Mouse (Mus musculus): ENCODE results near the gene Col4a3. TPM values are rescaled to one million over a fixed set of nuclear protein-coding genes. Genes with fewer than 3 reads are reported as not detected.
A peak's percentile ranks its signal among the peaks of the same experiment; 100 is the strongest.

Col4a3 gene
- total RNA-seq (2021) = 1 to 10 TPM in 1 of 2 experiments, under 1 TPM in 1; 0.67 to 1.2 TPM
- long read RNA-seq, experiment 1 = 0 reads
- long read RNA-seq, experiment 2 = 0 reads

DNA sequence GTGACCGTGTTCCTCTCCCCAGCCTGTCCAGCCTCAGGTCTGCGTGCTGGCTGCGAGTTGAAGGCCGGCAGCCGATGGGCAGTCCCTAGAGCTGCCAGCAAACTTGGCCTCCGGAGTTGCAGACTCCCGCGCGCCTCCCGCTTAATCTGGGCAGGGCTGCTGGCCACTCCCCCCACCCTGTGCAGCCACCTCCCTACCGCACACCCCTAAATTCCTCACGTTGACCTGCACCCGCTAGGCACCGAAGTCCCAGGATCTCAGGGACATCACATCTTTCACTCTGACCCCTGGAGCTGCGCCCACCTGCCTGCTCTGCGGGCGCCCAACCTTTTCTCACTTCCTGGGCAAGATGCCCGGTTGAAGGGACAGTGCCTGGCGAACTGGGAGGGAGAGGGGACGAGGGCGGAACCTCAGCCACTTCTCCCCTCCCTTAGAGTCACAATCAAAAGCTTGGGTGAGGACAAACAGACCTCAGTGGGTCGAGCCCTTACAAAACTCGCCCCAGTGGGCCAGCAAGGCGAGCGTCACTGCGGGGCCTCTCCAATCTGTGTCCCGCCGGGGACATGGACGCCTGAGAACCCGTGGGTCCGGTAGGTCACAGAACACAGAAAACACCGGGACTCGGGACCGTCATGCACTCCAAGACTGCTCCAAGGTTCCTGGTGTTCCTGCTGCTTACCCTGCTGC is at the start of gene Col4a3, which contains the start of gene Col4a4:
Gene Col4a3, plus strand, starts transcription at position 209 of the 687 bp plus-strand sequence.
Gene Col4a4, minus strand, starts transcription at position 137 of the 687 bp plus-strand sequence.
- no peak for TF ChIP-seq CTCF (IDR thresholded peaks at IDR 0.05)
- DNase-seq = peak; percentile 71
- intact Hi-C loops (cut with DNase I) = no loop called here
- H3K27ac ChIP-seq = peak within 1 kb of the TSS; percentile 72
- H3K4me3 ChIP-seq = peak within 1 kb of the TSS; percentile 72

DNA sequence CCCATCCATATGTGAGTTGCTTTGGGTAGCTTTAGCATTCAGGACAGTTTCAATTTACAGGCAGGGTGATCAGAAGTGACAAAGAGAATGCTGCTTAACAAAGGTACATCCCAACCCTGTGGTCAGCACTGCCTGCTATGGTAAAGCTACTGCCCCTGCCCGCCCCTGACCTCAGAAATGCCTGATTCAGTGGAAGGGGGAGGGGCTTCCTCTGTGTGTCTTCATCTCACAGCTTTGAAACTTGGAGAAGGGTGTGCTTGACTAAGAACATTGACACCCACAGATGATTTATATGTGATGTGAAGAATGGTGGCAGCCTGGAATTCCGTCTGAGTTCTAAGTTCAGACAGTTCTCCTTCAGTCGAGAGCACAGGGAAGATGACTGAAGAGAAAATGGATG is 48.9 kb upstream of the Col4a3 start:
- intact Hi-C loops (cut with DNase I) = no loop called here
- no peak for DNase-seq
- Histone ChIP-seq H3K27ac (no peak overlapping the region), H3K4me3 (no peak overlapping the region)
- no peak for TF ChIP-seq CTCF (IDR thresholded peaks at IDR 0.05)

GRCm38 (mm10) chr1:82540056-82540455 is 46.7 kb upstream of the Col4a3 start:
- intact Hi-C loops (cut with DNase I) = no loop called here
- DNase-seq = no peak
- Histone ChIP-seq H3K4me3 (no peak overlapping the region), H3K27ac (no peak overlapping the region)
- no peak for TF ChIP-seq CTCF (IDR thresholded peaks at IDR 0.05)

GRCm38 (mm10) chr1:82543934-82544333 is 42.8 kb upstream of the Col4a3 start:
- Histone ChIP-seq H3K4me3 (no peak overlapping the region), H3K27ac (no peak overlapping the region)
- no peak for DNase-seq
- intact Hi-C loops (cut with DNase I) = no loop called here
- no peak for TF ChIP-seq CTCF (IDR thresholded peaks at IDR 0.05)

GRCm38 (mm10) chr1:82544419-82545185 is 42.1 kb upstream of the Col4a3 start:
- no peak overlapping the region for H3K4me3 ChIP-seq
- no peak for TF ChIP-seq CTCF (IDR thresholded peaks at IDR 0.05)
- intact Hi-C loops (cut with DNase I) = no loop called here
- no peak overlapping the region for H3K27ac ChIP-seq
- no peak for DNase-seq

DNA sequence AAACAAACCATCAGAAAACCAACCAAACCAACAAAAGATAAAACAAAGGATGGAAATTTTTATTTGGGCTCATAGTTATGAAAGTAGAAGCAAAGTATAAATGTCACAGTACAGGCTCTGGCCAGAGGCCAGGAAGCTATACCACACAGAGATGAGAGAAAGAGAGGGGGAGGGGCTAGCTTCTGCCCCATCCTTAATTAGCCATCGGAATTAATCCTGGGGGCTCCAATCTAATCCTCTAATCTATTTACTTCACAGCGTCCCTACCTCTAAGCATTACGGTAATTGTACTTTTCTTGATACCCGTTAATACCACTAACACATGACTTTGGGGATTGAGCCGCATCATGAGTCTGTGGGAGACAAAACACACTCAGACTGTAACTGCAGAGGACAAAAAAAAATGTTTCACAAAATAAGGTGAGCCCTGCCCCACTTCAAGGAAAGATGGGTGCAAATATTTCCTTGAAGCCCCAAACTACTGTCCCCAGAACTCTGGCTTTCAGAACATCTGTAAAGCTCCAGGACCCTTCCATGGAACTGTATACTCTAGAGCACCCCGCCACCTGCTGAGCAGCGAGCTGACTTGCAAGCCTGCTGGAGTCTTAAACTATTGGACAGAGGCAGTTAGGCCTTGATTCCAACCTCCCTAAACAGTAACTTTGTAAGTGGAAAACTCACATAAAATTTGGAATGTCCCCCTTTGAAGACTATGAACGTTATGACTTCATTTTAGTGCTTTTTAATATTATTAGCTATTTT is 41.3 kb upstream of the Col4a3 start:
- TF ChIP-seq CTCF (IDR thresholded peaks at IDR 0.05) = no peak
- no peak for DNase-seq
- intact Hi-C loops (cut with DNase I) = no loop called here
- Histone ChIP-seq H3K4me3 (no peak overlapping the region), H3K27ac (no peak overlapping the region)

DNA sequence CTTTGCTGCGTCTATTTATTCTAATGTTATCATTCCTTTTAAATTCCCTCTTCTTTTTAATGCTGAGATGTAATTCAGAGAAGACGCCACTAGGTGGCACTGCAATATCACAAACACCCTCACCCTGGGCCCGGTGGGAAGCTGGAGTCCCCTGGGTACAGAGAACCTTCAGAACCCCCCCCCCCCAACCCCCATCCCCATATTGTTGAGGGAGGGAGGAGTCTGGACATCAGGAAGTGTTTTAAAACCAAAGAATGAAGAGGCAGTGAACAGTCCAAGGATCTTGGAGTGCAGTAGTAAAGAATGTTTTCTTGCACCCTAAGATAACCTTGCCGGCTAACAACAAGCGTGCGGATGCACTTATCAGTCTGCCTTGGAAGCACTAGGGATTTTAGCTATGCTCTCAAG is 32.3 kb upstream of the Col4a3 start:
- H3K4me3 ChIP-seq = no peak overlapping the region
- no peak for DNase-seq
- peak; percentile 74 for TF ChIP-seq CTCF (IDR thresholded peaks at IDR 0.05)
- intact Hi-C loops (cut with DNase I) = no loop called here
- no peak overlapping the region for H3K27ac ChIP-seq

DNA sequence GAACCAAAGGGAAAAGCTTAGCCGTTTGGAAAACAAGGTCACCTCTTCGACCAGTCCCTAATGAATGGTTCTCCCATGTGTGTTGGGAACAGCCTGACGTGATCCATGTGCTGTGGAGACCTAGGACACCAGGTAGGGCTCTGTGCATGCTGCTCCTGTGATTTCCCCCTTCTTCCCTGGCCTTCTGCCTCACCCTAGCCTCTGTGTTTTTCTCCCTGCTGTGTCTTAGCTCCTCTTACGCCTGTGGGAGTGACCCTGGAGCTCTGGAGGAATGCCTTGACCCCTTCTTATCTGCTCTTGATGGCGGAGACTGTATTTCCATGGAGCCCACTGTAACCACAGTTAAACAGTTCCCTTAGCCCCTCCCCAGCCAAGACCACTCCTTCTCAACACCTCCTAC is 31.8 kb upstream of the Col4a3 start:
- no peak for TF ChIP-seq CTCF (IDR thresholded peaks at IDR 0.05)
- intact Hi-C loops (cut with DNase I) = loop anchor here (5.0 kb wide), 1 partner anchor 87 kb away; no protein-coding TSS in a partner anchor
- Histone ChIP-seq H3K4me3 (no peak overlapping the region), H3K27ac (no peak overlapping the region)
- no peak for DNase-seq

DNA sequence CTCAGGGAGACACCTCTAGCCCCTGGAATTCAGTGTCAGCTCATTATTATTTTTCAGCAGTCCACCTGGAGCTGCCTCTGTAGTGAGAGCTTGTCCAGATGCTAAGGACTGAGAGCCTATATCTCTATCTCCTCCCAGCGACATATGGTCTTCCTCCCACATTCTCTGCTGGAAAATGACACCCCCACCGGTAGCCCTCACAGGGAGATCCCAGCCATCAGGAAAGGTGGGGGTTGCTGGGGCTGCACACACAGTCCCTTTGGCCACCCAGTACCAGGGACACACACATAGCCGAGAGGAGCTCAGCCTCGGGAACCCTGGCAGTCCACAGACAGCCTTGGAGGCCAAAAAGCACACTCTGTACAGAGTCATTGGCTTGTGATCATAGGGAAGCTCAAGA is 26.5 kb upstream of the Col4a3 start:
- Histone ChIP-seq H3K4me3 (no peak overlapping the region), H3K27ac (no peak overlapping the region)
- intact Hi-C loops (cut with DNase I) = no loop called here
- TF ChIP-seq CTCF (IDR thresholded peaks at IDR 0.05) = no peak
- DNase-seq = no peak

DNA sequence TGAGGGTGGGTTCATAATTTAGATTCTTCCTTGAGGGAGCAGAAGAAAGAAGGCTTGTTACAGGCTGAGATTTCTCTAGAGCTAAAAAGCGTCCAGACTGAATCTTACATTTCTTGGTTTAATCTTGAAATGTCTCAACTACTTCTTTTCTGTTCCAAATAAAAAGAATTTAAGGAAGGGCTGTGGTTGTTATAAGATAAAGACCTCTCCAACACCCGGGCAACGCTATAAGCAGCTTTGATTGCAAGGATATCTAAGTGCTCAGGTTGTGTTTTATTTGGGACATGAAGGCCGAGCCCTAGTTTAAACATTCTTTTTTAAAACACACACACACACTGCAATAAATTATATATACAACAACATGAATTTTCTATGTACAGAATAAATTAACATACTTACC is 17.3 kb upstream of the Col4a3 start:
- DNase-seq = no peak
- no peak for TF ChIP-seq CTCF (IDR thresholded peaks at IDR 0.05)
- H3K4me3 ChIP-seq = no peak overlapping the region
- no peak overlapping the region for H3K27ac ChIP-seq
- intact Hi-C loops (cut with DNase I) = no loop called here

GRCm38 (mm10) chr1:82571758-82572157 is 15.0 kb upstream of the Col4a3 start:
- H3K4me3 ChIP-seq = no peak overlapping the region
- no peak overlapping the region for H3K27ac ChIP-seq
- intact Hi-C loops (cut with DNase I) = loop anchor here (1.0 kb wide), 1 partner anchor 70 kb away; no protein-coding TSS in a partner anchor
- no peak for DNase-seq
- peak; percentile 69 for TF ChIP-seq CTCF (IDR thresholded peaks at IDR 0.05)

DNA sequence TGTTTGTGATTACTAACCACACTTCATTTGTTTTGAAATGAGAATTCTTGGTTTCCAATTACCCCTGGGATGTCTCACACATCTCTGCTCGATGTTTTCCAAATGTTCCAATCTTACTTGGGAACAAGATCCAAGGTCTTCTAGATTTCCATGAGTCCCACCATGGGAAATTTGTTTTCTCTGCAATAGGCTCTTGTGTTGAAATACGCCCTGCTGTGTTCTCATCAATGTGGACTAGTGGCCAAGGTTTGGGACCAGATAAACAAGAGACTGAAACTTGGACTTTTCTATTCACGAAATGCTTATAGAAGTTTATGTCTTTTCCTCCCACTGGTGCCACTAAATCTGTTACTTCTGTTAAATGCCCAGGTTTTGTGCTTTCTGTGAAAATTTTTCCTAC is 11.0 kb upstream of the Col4a3 start:
- intact Hi-C loops (cut with DNase I) = no loop called here
- Histone ChIP-seq H3K4me3 (no peak overlapping the region), H3K27ac (no peak overlapping the region)
- TF ChIP-seq CTCF (IDR thresholded peaks at IDR 0.05) = no peak
- peak; percentile 26 for DNase-seq

DNA sequence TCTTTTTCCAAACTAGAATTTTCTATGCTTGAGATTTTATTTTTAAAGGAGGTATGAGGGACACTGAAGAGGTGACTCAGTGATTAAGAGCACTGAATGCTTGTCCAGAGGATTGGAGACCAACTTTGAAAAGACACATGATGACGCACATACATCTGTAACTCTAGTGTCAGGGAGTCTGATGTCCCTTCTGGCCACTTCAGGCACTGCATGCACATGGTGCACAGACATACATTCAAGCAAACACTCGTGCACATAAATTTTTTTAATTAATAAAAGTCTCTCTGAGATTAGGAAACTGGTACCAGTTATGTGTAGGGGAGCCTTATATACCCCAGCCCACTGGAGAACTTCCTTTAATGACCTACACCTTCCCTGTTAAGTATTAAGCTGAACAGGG is 10.5 kb upstream of the Col4a3 start:
- intact Hi-C loops (cut with DNase I) = no loop called here
- Histone ChIP-seq H3K4me3 (no peak overlapping the region), H3K27ac (no peak overlapping the region)
- no peak for TF ChIP-seq CTCF (IDR thresholded peaks at IDR 0.05)
- DNase-seq = no peak

Measured in gastrocnemius, adult 2 months (tissue).